Mouse (Mus musculus) cerebellum, adult 18-20 months (tissue): ENCODE results near the gene Cldn12.
A peak's percentile ranks its signal among the peaks of the same experiment; 100 is the strongest.

ENCODE experiments used
- DNase-seq, 2 experiments: peaks; one replicate each; pipeline ENCODE4 v3.0.0; 2021

Gene Cldn12

GRCm38 (mm10) chr5:5494269-5495005 lies 20.3 kb downstream of the Cldn12 start:
- peak; percentile 21 to 48 for DNase-seq

- DNase-seq: no peak
These were observed 22.6 kb downstream of the Cldn12 start for GRCm38 (mm10) chr5:5492163-5492562.

DNA sequence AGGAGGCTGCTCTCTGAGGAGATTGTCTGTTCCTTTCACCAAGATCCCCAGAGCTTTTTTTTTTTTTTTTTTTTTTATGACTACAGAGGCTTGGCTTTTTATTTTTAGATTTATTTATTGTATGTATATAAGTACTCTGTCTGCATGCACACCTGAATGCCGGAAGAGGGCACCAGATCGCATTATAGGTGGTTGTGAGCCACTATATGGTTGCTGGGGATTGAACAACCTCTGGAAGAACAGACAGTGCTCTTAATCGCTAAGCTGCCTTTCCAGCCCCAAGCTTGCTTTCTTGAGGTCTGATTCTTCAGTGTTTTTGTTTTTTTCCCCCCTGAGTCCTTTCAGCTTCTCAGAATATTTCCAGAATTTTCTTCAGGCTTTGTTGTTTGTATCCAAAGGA lies 28.7 kb downstream of the Cldn12 start:
- DNase-seq: no peak

GRCm38 (mm10) chr5:5483254-5483858 lies 31.4 kb downstream of the Cldn12 start:
- DNase-seq: no peak

DNA sequence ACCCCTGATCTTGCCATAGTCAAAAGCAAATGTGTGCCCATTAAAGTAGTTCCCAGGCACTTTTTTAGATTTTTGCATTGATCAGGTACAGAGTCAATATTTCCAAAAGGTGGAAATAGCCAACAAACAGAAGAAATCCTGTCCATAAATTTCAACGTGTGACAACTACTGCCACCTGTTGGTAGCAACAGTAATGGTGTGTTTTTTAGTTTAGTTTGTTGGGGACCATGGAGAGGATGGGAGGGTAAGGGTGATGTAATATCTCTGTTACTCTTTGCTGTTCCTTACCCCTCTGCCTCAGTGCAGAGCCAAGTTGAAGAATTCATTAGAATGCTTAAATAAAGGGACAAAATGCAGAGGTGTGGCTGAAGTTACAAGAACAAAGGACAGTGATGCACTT lies 33.1 kb downstream of the Cldn12 start:
- DNase-seq: no peak

GRCm38 (mm10) chr5:5479043-5479442 lies 35.7 kb downstream of the Cldn12 start, which contains the start of gene 1700015F17Rik:
TSS of gene 1700015F17Rik (minus strand) at chr5:5479143.
- DNase-seq: no peak

DNA sequence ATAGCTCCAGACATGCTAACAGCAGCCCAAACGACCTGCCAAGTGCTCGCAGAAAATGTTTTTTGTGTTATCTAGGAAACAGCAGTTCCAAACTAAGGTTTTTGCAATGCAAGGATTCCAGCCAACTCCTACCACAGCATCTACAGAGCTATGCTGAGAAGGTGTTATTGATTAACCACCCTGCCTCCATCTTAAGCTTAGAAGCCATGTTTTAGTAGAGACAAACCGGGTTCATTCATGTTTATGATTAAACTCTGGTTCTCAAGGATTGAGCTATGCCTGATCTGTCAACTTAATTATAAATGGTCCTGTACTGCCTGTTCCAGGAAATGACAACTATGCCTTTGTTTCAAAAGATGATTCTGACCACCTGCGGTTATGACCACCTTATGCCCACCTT lies 38.6 kb downstream of the Cldn12 start:
- no peak for DNase-seq

GRCm38 (mm10) chr5:5465256-5465655 lies 49.5 kb downstream of the Cldn12 start:
- no peak for DNase-seq
